Mouse (Mus musculus) duodenum, adult 2 months (tissue): ENCODE measurements around the gene Atp8a2. TPM values are rescaled to one million over a fixed set of nuclear protein-coding genes. Genes with fewer than 3 reads are reported as not detected.

Experiments used
- polyA plus RNA-seq: library from polyadenylated mRNA; depleted of rRNA; stranded (reverse); fragments of >200 nt; gene quantifications from 2 replicates; pipeline ENCODE4 v1.2.3, GENCODE M21; 2012; ENCODE audit warnings: low replicate concordance; rRNA removed

Gene Atp8a2
- polyA plus RNA-seq = 1.9 and 3.3 TPM in 2 replicates

GRCm38 (mm10) chr14:60196884-60197283, at the start of gene Atp8a2:
Gene Atp8a2 (minus strand): TSS chr14:60197179.

DNA sequence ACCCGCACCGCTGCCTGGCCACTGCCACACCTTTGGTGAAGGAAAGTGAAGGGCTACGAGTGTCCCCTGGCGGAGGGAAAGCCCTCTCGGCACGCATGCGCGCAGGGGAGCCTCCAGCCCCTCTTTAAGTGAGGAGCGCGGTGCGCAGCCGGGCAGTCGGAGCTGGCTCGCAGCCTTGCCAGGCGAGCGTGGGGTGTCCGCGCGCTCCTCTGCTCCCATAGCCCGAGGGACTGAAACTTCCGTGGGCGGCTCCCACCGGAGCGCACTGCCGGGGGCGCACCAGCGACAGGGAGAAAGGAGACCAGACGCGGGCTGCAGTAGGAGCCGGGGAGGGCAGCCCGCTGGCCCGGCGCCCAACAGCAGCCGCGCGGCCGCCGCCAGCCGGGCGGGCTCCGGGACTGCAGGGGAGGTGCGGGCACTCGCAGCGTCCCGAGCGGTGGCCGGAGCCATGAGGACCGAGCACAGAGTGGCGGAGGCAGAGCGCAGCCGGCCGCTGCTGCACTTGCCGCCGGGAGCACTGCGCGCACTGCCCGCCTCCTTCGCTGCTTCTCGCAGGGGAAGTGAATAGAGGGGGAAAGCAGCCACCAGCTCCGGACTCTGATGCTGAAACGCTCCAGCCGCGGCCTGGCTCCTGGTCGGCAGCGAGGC, 571.7 kb downstream of the Atp8a2 start, which contains the start of gene Shisa2:
Gene Shisa2 (plus strand): TSS at position 151 of the 648 bp plus-strand sequence.

GRCm38 (mm10) chr14:59597398-59598259, 599.4 kb downstream of the Atp8a2 start, which contains the start of gene Cdadc1:
Gene Cdadc1 (minus strand): TSS chr14:59597959.

Other genes starting within 250 kb of the Atp8a2 start
- gene Nupl1, start 54.3 kb upstream of the Atp8a2 start, polyA plus RNA-seq = not detected in 2 replicates
- 4.6 and 11.9 TPM in 2 replicates for gene Gm49336, start 54.3 kb upstream of the Atp8a2 start, polyA plus RNA-seq
- gene Mtmr6, start 68.0 kb upstream of the Atp8a2 start, polyA plus RNA-seq = 3.8 and 3.9 TPM in 2 replicates
- 0.36 TPM in 1 of 2 replicates, not detected in the other for gene Amer2, start 176.1 kb upstream of the Atp8a2 start, polyA plus RNA-seq